Mouse (Mus musculus): Measurements from ENCODE around the gene L3mbtl4.
"Not testable (repeated sequence)": the region's sequence is repeated elsewhere in the genome, so short reads cannot be mapped to it uniquely, and the experiment has no call there.

Gene L3mbtl4

DNA sequence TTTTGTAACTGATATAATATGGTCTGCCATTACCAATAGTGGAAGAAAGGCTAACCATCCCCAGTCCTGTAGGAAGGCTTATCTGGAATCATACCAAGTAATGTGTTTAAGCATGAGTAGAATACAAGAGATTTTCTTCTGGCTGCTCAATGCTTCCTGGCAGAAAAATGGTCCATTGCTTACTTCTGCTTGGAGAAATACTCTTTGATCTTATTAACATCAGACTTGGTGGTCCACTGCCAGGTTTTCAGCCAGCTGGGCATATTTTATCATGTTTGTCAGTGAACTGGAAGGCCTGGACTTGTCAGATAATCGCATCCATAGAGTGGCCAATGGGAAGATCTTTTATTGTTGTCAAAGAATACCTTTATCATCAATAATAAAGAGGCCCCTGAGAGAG lies 97.5 kb downstream of the L3mbtl4 start:
- no peak for DNase-seq (ENCODE audit: extremely low read depth, insufficient read length, low spot score)

DNA sequence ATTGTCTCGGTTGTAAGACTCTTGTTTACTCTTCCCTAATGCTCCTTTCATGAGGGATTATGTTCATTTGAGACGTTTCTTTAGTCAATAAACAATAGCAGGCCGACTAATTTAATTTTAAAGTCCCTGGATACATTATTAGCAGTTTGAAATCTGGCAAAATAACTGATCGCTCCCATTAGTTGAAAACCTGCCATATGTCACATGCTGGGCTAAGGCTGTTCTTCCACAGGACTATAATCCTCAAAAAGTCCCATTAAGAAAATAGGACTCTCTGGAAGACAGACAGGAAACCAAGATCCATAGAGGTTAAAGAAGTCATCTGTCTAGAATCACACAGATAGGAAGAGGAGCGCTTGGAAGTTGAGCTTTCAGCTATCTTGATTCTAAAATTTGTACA lies 114.9 kb downstream of the L3mbtl4 start:
- DNase-seq (ENCODE audit: extremely low read depth, insufficient read length, low spot score), result no peak

DNA sequence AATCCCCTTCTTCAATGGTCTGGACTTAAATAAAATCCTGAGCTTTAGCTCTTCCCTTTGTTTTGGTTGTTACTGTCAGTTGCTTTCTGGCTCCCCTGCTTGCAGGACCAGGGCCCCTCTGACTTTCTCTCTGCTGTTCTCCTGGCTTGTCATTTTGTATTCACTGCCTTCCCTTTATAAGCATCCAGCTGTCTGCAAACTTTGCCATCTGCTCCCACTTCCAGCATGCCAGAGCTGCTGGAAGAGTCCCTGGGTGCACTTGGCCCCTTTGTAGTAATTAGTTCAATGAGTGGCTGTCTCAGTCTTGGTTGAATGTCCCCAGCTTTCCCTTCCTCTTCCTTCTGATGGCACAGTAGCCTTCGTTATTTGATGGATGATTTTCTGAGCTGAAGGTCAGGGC lies 132.4 kb downstream of the L3mbtl4 start:
- DNase-seq (ENCODE audit: extremely low read depth, insufficient read length, low spot score), result no peak

DNA sequence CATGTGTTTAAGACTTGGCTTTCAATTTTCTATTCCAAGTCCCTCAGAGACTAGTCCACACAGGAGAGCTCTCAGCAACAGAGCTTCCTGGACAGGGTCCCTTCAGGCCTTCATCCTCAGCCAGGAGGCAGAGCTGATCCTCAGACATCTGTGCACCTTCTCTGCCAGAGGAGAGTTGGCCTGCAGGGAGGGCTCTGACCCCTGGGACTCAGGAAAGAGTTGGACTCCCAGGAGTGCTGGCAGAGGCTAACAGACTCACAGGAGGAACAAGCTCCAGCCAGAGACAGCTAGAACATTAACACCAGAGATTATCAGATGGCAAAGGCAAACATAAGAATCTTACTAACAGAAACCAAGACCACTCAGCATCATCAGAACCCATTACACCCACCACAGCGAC lies 133.5 kb downstream of the L3mbtl4 start:
- not testable (repeated sequence) for DNase-seq (ENCODE audit: extremely low read depth, insufficient read length, low spot score)

DNA sequence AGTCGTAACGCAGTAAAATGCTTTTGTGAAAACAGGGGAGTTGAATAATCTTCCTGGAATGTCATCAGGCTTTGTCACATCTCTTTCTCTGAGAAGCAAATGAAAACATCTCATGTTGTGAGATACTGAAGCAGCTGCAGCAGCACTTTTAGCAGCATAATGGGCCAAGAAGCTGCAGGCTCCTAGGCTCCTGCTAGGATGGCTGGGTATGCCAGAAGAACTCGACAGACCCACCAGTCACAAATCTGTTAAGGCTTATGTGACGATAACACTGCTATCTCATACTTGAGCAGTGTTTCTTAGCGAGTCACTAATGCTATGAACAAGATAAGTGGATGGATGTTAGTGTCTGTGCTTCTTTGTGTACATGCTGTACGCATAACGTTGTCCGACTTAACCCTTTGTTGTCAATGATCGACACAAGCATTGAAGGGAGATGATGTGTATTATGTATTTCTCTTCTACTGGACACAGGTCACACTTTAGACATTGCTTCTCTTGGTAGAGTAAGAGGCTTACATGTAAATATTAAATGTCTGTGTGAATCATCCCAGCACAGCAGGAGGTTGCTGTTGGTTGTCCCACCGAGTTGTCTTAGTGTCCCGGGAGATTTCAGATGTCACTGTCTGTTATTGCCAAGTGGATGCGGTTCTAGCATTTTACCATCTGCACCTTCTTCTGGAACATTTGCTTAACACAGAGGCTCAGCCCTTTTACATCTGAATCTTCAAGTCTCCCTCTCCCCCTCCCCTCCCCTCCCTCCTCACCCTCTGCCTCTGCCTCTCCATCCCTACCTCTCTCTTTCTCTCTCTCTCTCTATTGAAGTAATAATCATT lies 149.3 kb downstream of the L3mbtl4 start:
- no peak for DNase-seq (ENCODE audit: extremely low read depth, insufficient read length, low spot score)

DNA sequence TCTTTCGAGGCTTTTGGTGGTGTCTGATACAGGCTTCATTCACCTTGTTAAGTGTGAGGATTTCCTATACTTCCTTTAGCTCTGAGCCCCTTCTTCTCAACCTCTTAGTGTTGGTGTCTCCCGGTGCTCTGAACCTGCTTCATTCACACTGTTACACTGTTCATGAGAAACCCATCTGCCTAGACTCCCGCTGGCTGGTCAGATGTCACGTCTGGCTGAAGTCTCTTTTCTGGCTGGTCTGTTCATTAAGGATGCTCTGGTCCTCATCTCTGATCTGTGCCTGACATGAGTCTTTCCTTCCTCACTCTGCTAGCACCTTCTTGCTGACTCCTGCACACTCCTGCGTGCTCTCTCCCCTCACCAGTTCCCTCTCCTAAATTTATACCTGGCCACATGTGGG lies 160.0 kb downstream of the L3mbtl4 start:
- no peak for DNase-seq (ENCODE audit: extremely low read depth, insufficient read length, low spot score)

DNA sequence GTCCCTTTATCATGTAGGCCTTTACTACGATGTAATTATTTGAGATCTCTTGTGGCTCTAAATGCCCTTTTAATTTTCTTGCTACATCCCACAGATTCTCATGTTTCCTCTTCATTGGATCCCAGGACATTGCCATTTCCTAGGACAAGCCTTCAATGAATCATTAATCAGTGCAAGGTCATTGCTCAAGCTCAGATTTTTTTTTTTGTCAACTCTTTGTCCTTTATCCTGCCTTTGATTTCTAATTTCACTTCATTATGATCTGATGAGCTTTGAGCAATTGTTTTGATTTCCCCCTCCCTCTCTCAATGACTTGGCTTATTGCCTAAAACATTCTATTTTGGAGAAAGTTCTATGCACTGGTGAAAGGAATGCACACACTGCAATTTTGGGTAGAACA lies 177.3 kb downstream of the L3mbtl4 start:
- DNase-seq (ENCODE audit: extremely low read depth, insufficient read length, low spot score), result no peak

DNA sequence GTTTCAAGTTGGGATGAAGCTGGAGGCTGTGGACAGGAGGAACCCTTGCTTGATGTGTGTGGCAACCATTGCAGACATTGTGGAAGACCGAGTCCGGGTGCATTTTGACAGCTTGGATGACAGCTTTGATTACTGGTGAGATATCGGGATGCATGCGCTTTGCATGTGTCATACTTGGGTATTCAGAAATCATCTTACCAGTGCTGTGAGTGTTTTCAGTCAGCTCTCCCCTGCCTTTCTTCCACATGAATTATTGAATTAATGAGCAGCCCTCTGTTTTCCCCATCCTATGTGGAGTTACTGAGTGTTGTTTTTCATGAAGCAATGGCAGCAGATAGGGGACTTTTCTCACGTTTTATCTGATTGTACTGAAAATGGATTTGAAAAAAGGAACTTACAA lies 187.9 kb downstream of the L3mbtl4 start:
- DNase-seq (ENCODE audit: extremely low read depth, insufficient read length, low spot score), result no peak

DNA sequence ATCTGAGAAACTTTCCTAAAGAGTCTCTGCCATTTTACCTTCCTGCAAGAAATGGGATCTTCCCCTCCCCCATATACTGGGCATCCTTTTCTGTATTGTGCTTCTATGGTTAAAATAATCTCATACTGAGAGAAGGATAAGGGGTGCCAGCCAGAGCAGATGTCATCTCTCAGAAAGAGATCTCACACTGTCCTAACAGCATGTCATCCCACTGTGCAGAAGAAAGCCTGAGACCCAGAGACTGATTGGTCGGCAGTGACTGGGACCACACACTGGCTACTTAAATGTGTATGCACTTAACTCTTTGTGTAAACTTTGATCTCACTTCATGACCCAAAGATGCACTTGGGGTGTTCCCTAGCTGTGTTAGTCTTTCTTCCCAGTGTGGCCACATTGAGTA lies 193.7 kb downstream of the L3mbtl4 start:
- no peak for DNase-seq (ENCODE audit: extremely low read depth, insufficient read length, low spot score)

DNA sequence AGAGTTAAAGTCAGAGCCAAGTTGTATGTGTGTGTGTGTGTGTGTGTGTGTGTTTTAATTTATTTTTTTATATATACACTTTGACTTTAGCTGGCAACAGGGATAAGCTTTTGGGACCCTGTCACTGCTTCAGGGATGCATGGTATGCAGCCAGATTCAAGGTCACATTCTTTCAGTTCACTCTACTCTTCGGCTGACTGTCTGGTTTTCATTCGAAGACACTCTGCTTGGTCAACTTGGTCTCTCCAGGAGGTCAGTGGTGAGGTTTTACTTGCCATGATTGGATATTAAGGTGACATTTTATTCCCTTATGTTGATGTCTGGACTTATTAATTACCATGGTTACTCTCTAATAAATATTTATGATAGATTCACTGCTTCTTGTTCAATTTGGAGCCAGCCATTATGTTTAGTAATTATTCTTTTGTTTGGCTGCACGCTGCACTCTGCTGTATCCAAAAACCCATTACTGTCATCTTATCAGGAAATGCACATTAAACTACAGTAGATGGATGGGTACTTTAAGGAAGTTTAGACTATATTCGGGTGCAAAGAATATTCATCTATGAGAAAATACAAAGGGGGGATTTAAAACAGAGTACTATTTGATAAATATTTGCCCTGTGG lies 216.6 kb downstream of the L3mbtl4 start:
- DNase-seq (ENCODE audit: extremely low read depth, insufficient read length, low spot score), result no peak

DNA sequence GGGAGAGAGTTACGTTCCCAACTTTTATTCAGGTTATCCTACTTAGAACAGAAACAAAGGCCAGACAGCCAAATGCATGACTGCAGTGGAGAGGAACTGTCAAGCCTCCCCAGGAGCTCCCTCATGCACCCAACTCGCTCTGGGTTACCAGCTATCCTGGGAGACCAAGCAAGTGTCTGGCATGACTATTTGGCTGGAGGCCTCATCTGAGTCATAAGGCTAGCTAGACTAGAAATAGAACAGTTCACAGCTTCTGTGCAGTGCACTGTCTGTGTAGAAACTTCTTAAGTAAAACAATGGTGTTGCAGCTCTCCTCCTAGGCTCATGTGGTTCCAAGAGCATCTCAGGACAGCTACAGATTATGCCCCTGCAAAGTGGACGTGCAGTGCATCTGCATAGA lies 218.6 kb downstream of the L3mbtl4 start:
- no peak for DNase-seq (ENCODE audit: extremely low read depth, insufficient read length, low spot score)

DNA sequence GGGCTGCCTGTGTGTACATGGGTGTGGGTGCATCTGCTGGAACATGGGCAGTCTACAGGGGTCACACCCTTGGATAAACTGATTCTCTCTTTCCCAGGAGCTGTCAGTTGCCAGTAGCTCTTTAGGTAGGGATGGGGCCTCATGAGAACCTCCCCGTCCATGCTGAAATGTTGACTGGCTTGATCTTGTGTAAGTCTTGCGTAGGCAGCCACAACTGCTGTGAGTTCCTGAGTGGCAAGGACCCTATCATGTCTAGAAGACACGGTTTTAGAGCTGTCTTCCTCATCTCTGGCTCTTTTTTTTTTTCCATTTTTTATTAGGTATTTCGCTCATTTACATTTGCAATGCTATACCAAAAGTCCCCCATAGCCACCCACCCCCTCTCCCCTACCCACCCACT lies 229.4 kb downstream of the L3mbtl4 start:
- DNase-seq (ENCODE audit: extremely low read depth, insufficient read length, low spot score), result not testable (repeated sequence)

DNA sequence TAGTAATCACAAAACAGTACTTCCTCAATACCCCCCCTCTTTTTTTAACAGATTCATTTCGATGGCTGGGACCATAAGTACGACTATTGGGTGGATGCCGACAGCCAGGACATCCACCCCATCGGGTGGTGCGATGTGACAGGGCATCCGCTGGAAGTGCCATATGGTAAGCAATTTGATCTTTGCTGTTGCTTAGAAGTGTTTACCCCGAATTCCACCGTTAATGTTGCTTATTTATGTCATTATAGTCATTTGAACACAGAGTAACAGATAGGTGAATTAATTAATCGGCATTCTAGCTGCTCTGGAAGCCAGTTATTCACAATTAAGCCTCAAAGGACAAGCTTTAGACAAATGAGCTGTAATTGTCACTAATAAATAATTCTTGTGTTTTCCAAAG lies 286.1 kb downstream of the L3mbtl4 start:
- no peak for DNase-seq (ENCODE audit: extremely low read depth, insufficient read length, low spot score)

DNA sequence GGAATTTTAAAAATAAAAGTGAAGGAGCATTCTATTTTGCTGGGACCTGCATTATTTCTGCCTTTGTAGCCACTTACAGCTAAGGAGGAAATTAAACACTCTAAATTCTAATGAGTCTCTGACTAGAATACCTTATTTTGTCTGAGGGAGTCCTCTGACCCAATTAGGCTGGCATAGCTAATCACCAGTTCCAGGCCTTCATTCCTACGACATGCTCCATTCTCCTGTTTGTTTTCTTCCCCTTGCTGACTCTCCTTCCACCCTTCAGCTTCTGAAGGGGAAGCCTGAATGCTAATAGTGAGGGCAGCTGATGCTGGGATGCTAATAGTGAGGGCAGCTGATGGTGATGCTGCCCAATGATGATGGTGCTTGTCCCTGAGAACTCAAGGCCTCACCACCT lies 286.7 kb downstream of the L3mbtl4 start:
- no peak for DNase-seq (ENCODE audit: extremely low read depth, insufficient read length, low spot score)

DNA sequence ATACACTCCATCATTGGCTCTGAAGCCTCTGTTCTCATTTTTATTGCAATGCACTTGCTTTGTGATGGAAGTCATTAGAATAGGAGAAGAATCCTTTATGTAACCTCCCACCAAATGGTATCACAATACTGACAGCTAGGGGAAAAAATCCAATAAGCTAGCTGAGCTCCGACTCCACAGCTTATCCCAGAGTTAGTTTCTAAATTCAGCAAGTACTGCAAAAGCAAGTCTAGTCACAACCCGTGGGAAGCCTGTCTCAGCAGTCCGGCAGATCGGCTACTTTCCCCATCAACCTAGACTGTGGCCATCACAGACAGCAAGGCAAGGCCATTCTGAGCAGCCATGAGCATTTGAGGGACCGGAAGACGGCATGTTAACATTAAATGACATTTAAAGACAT lies 298.2 kb downstream of the L3mbtl4 start:
- no peak for DNase-seq (ENCODE audit: extremely low read depth, insufficient read length, low spot score)

DNA sequence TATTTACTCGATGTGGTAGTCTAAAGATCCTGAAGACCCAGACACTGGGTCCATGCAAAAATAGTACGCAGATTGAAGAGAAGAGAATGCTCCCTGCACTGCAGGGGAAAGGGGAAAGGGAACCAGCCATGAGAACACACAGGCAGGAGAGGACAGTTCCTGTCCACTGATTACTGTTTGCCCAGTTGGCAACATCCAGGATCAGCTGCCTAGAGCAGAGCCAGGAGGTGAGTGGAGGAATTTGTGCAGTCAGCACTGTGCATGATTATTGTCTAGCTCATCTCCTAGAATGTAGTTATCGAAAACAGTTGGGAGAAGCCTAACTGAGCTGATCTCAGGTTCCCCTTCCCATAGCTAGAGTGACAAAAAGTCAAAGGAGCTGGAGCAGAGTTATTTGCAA lies 311.6 kb downstream of the L3mbtl4 start:
- no peak for DNase-seq (ENCODE audit: extremely low read depth, insufficient read length, low spot score)

DNA sequence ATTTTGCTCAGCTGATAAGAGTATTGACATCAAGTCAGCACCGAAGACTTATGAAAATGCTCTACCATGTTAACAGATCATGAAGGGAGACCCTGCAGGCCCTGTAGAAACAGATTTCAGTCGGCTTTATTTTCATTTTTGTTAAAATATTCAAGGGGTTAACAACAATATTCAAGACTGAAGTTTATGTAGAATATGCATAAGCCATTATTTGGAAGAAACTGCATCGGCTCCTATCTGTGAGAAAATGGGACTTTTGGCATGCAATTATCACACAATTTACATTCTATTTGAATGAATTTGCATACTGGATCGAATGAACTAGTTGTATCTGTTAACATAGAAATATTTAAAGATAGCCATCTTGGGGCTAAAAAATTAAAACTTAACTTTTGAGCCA lies 318.0 kb downstream of the L3mbtl4 start:
- no peak for DNase-seq (ENCODE audit: extremely low read depth, insufficient read length, low spot score)

DNA sequence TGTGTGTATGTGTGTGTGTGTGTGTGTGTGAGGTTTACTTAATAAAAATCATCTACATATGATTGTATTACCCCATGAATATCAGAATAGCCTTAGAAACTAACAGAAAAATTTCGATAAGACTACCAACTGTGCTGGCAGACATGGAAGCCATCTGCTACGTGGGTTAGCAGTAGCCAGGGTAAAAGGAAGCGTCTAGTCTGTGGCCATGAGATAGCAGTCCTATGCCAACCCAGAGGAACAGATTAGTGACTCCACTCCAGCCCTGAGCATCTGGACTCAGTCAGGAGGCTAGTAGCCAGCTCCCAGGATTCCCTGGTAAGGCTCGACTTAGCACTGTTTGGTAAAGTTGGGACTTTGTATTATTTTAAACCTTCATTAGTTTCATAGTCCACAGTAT lies 329.1 kb downstream of the L3mbtl4 start:
- no peak for DNase-seq (ENCODE audit: extremely low read depth, insufficient read length, low spot score)

DNA sequence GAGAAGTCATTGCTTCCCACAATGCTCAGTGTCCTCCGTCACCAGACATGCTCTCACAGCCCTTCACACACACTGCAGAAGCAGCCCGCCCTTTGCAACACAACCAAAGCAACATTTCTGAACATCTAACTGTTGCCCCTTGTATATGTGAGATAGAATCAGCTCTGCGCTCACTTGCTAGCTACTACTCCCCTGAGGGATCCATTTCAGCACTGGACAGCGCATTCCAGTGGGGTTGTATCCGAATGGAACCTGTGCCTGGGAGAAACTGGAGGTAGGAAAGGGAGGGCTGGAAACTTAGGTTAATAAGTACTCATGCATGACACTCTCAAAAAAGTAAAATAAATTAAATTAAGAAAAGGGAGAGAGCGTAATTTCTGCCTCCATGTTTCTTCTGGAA lies 334.1 kb downstream of the L3mbtl4 start:
- no peak for DNase-seq (ENCODE audit: extremely low read depth, insufficient read length, low spot score)

DNA sequence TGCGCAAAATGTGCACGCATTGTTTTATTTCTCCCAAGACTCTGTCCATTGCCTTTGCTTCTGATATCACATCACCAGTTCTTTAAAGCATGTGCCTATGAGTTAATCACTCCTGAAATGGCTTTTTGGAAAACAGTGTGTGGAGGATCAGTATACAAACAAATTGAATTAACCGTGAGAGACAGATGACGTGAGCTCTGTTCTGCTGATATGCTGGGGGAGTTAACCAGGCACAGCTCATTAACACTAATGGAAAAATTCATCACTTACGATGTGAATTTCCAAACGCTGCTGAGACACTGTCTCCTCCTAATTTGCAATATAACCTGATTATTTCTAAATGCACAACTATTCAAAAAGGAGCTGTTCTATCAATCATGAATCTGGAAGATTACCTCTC lies 337.6 kb downstream of the L3mbtl4 start:
- DNase-seq (ENCODE audit: extremely low read depth, insufficient read length, low spot score), result no peak

DNA sequence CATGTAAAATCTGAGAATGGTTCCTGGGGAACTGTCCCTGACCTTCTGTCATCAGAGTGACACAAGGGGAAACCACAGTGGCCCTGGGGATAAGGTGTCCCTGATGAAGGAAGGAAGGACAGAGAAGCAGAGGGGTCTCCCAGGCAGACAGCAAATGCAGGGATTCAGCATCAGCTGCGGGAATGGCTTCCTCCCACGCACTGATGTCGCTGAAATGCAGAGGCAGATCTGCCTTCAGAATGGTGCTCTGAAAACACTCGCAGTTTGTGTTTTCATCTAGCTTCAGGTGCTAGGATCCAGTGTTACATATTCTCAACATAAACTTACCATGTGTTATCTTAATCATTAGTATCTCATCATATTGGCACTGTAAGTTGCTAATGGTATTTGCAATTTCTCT lies 351.7 kb downstream of the L3mbtl4 start:
- DNase-seq (ENCODE audit: extremely low read depth, insufficient read length, low spot score), result no peak

DNA sequence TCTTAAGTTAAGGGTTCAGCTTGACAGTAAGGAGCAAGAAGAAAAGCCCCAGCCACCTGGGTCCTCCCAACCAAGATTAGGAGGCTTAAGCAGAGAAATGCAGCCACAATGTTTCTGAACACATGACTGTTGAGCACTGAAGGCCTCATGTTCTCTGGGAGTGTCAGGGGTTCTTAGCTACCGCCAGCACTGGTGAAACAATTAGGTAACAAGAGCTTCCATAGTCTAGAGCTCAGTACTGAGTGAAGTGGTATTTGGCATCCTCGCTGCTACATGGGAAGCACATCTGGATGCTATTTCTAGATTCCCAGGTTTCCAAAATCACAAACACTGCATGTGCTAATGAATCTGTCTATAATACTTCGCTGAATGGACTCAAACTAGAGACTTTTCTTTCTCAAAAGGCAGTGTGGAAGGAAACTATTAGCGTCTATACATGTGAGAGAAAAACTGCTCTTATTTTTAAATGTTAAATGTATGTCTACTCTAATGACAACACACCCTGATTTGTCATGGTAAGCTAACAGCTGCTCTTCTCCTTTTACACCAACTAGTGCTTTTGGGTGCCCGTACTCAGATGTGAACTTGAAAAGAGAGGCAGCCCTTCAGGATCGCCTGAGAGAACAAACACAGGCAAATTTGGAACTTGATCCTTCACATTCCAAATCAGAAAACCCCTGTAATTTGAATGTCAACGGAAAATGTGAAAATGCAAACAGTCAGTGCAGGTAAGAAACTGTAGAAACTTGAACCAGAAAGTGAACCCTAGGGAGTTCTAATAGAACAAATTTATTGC lies 356.2 kb downstream of the L3mbtl4 start:
- no peak for DNase-seq (ENCODE audit: extremely low read depth, insufficient read length, low spot score)

Data from 3134 (cell line).